ENCODE assay signal across 8 mouse cellular contexts in genomic region chr11:107548204-107548975, GRCm38 (mm10). TPM values are rescaled to one million over a fixed set of nuclear protein-coding genes. Genes with fewer than 3 reads are reported as not detected.
DNase-seq lines count a peak whose midpoint lies in the region; ATAC-seq and TF ChIP-seq lines count a peak whose summit lies in the region.

No protein-coding gene starts in this region.

- peak overlapping the region; percentile 97 for H3K4me3 ChIP-seq in layer of hippocampus, adult 2 months
- H3K4me3 ChIP-seq in embryonic fibroblast, embryonic 13.5 days (ENCODE audit: insufficient read depth, low read length) = peak overlapping the region; percentile 100
- peak overlapping the region; percentile 96 for H3K4me3 ChIP-seq in intestine, embryonic 14.5 days (ENCODE audit: low read depth, low read length)
- H3K4me3 ChIP-seq in lung, embryonic 15.5 days = peak overlapping the region; percentile 99

- H3K4me1 ChIP-seq in embryonic fibroblast, embryonic 13.5 days (ENCODE audit: control insufficient read depth, insufficient read depth, low read length) = no peaks in the 10 kb centered on the region; the same call in 1 of the 2 replicates
- 0 out of 2 replicates have a peak, but pooled peaks cover 2% of the 10 kb centered on the region for H3K4me1 ChIP-seq in intestine, embryonic 14.5 days (replicated peaks; ENCODE audit: control insufficient read depth, insufficient read depth, low read length)
- peaks cover 19% of the 10 kb centered on the region for H3K4me1 ChIP-seq in lung, embryonic 15.5 days

- H3K27ac ChIP-seq in layer of hippocampus, adult 2 months = peak overlapping the region; percentile 87
- 0 out of 2 replicates have a peak overlapping the region, but pooled peaks have one; percentile 41 for H3K27ac ChIP-seq in embryonic fibroblast, embryonic 13.5 days (ENCODE audit: insufficient read depth, low read length)
- peak overlapping the region; percentile 75 for H3K27ac ChIP-seq in intestine, embryonic 14.5 days (ENCODE audit: low read depth)
- H3K27ac ChIP-seq in lung, embryonic 15.5 days = peak overlapping the region; percentile 83

- TF ChIP-seq CTCF in layer of hippocampus, adult 2 months (conservative IDR thresholded peaks at IDR 0.05) = no peak
- no peak for TF ChIP-seq CTCF in embryonic fibroblast, embryonic 13.5 days (IDR thresholded peaks at IDR 0.05; ENCODE audit: borderline replicate concordance, insufficient read depth, low read length)

- H3K27me3 ChIP-seq in intestine, embryonic 14.5 days (replicated peaks; ENCODE audit: control insufficient read depth, insufficient read depth, low read length) = no peaks in the 10 kb centered on the region
- no peaks in the 10 kb centered on the region for H3K27me3 ChIP-seq in lung, embryonic 15.5 days

- peak overlapping the region; percentile 89 for H3K9ac ChIP-seq in intestine, embryonic 14.5 days (ENCODE audit: low read length)
- H3K9ac ChIP-seq in lung, embryonic 15.5 days = peak overlapping the region; percentile 93

- peak in 1 of 2 experiments; percentile 10 for DNase-seq in layer of hippocampus, adult 2 months (ENCODE audit: low spot score in 2 of 2)
- no peak for DNase-seq in layer of hippocampus, adult 9-10 months (ENCODE audit: low spot score)
- DNase-seq in NIH3T3 (ENCODE audit: low read depth) = peak; percentile 26
- DNase-seq in intestine, embryonic 14.5 days (ENCODE audit: low spot score) = peak; percentile 53
- peak; percentile 37 for DNase-seq in retina, postnatal 1 day

- no peaks in the 10 kb centered on the region for H3K9me3 ChIP-seq in intestine, embryonic 14.5 days (ENCODE audit: control insufficient read depth, low read length)
- H3K9me3 ChIP-seq in lung, embryonic 15.5 days = no peaks in the 10 kb centered on the region

- 7% methylated on average over 30 of the region's 39 CpGs for WGBS in intestine, embryonic 14.5 days
- WGBS in lung, embryonic 15.5 days = 4% methylated on average over 38 of the region's 39 CpGs

- peak; percentile 54 for ATAC-seq in intestine, embryonic 14.5 days (replicated peaks; ENCODE audit: low FRiP score, low TSS enrichment, low read depth)
- peak; percentile 47; the same call in 1 of the 2 replicates for ATAC-seq in lung, embryonic 15.5 days (ENCODE audit: borderline replicate concordance, extremely low read depth, low FRiP score, low TSS enrichment)
- ATAC-seq in inflammation-experienced regulatory T-cells, adult 6 months = no peak

- no peak for TF ChIP-seq POLR2A in embryonic fibroblast, embryonic 13.5 days (IDR thresholded peaks at IDR 0.05; ENCODE audit: low read depth, low read length)

- H3K4me2 ChIP-seq in intestine, embryonic 14.5 days (ENCODE audit: low read length) = peak overlapping the region; percentile 100
- H3K4me2 ChIP-seq in lung, embryonic 15.5 days = peak overlapping the region; percentile 98

- H3K36me3 ChIP-seq in intestine, embryonic 14.5 days (ENCODE audit: control insufficient read depth, insufficient read depth, low read length) = peaks cover 33% of the 10 kb centered on the region
- H3K36me3 ChIP-seq in lung, embryonic 15.5 days = peaks cover 26% of the 10 kb centered on the region; the same call in 1 of the 2 replicates

RNA-seq across cellular contexts. Expression of gene Helz, which starts 0.7 kb away (rescaled TPM):
- total RNA-seq in layer of hippocampus, adult 2 months (2021) = 10 to 100 TPM; 44.9 to 51.5 TPM
- polyA plus RNA-seq in embryonic fibroblast, embryonic 13.5 days (2011; ENCODE audit: insufficient read length, low read depth, missing spikeins) = 32.2 and 32.3 TPM in 2 replicates
- polyA plus RNA-seq in intestine, embryonic 14.5 days (2014; fragmentation: Nextera tagmentation; extraction: Ambion mirVana) = 22.2 and 22.6 TPM in 2 replicates
- polyA plus RNA-seq in lung, embryonic 15.5 days (2015; fragmentation: Nextera tagmentation; extraction: Ambion mirVana) = 17.1 and 20.2 TPM in 2 replicates
- 10 to 100 TPM; 22.5 to 30.6 (median 22.6) TPM for polyA plus RNA-seq in inflammation-experienced regulatory T-cells, adult 6 months (2017; shearing (Covaris generic))
